Comparison of ENCODE assay signal across 26 mouse cellular contexts in genomic region chr4:131407464-131407863, GRCm38 (mm10).
DNase-seq lines count a peak whose midpoint lies in the region; ATAC-seq and TF ChIP-seq lines count a peak whose summit lies in the region.
"Had no signal": no experiment of that assay in that cellular context is flagged by ENCODE, and none has a peak within 500 bp of the region (broad histone marks: within the 10 kb centered on the region; RNA-seq: fewer than 3 reads in every experiment).

No protein-coding gene starts in this region.

- peaks cover 7% of the 10 kb centered on the region; the same call in 1 of the 2 replicates for H3K27me3 ChIP-seq in forebrain, embryonic 12.5 days
- H3K27me3 ChIP-seq in forebrain, postnatal 0 days (ENCODE audit: insufficient read depth, low read length): no peaks in the 10 kb centered on the region
- H3K27me3 ChIP-seq in limb, embryonic 12.5 days: peaks cover 69% of the 10 kb centered on the region
- peaks cover 88% of the 10 kb centered on the region for H3K27me3 ChIP-seq in limb, embryonic 10.5 days (ENCODE audit: low read depth, poor library complexity, severe bottlenecking)
- H3K27me3 ChIP-seq in embryonic facial prominence, embryonic 15.5 days: no peaks in the 10 kb centered on the region
- peaks cover 11% of the 10 kb centered on the region; the same call in 1 of the 2 replicates for H3K27me3 ChIP-seq in limb, embryonic 15.5 days
- H3K27me3 ChIP-seq: forebrain, embryonic 13.5 days; intestine, embryonic 15.5 days had no signal

- H3K4me1 ChIP-seq in forebrain, embryonic 12.5 days: peaks cover 25% of the 10 kb centered on the region
- H3K4me1 ChIP-seq in forebrain, postnatal 0 days (ENCODE audit: insufficient read depth): peaks cover 11% of the 10 kb centered on the region; the same call in 1 of the 2 replicates
- H3K4me1 ChIP-seq in limb, embryonic 12.5 days (replicated peaks): peaks cover 30% of the 10 kb centered on the region
- H3K4me1 ChIP-seq in limb, embryonic 10.5 days: peaks cover 41% of the 10 kb centered on the region
- peaks cover 23% of the 10 kb centered on the region; the same call in 1 of the 2 replicates for H3K4me1 ChIP-seq in embryonic facial prominence, embryonic 15.5 days
- peaks cover 17% of the 10 kb centered on the region for H3K4me1 ChIP-seq in limb, embryonic 15.5 days
- H3K4me1 ChIP-seq: heart, embryonic 13.5 days; intestine, embryonic 15.5 days had no signal

- H3K9me3 ChIP-seq in forebrain, embryonic 12.5 days: no peaks in the 10 kb centered on the region
- no peaks in the 10 kb centered on the region for H3K9me3 ChIP-seq in forebrain, postnatal 0 days (ENCODE audit: low read length)
- peaks cover 2% of the 10 kb centered on the region; the same call in 1 of the 2 replicates for H3K9me3 ChIP-seq in limb, embryonic 12.5 days
- no peaks in the 10 kb centered on the region for H3K9me3 ChIP-seq in limb, embryonic 10.5 days (replicated peaks)
- no peaks in the 10 kb centered on the region for H3K9me3 ChIP-seq in embryonic facial prominence, embryonic 15.5 days (replicated peaks)
- H3K9me3 ChIP-seq in limb, embryonic 15.5 days: no peaks in the 10 kb centered on the region
- H3K9me3 ChIP-seq: embryonic facial prominence, embryonic 13.5 days; forebrain, embryonic 13.5 days; heart, embryonic 10.5 days; heart, embryonic 13.5 days; hindbrain, embryonic 13.5 days; intestine, embryonic 15.5 days had no signal

- H3K9ac ChIP-seq in forebrain, embryonic 12.5 days: 0 out of 2 replicates have a peak overlapping the region, but pooled peaks have one; percentile 2
- no peak overlapping the region for H3K9ac ChIP-seq in forebrain, postnatal 0 days
- 0 out of 2 replicates have a peak overlapping the region, but pooled peaks have one; percentile 34 for H3K9ac ChIP-seq in limb, embryonic 12.5 days (replicated peaks)
- no peak overlapping the region for H3K9ac ChIP-seq in embryonic facial prominence, embryonic 15.5 days
- no peak overlapping the region for H3K9ac ChIP-seq in limb, embryonic 15.5 days
- H3K9ac ChIP-seq: embryonic facial prominence, embryonic 13.5 days; forebrain, embryonic 13.5 days; heart, embryonic 13.5 days; hindbrain, embryonic 13.5 days; intestine, embryonic 15.5 days had no signal

- DNase-seq in forebrain, postnatal 0 days: no peak
- no peak for DNase-seq in limb, embryonic 10.5 days (ENCODE audit: low spot score)
- DNase-seq in spleen, adult 18-20 months: no peak
- DNase-seq in lung, postnatal 36 days: no peak
- DNase-seq: adrenal gland, adult 2 months; adrenal gland, postnatal 14 days; B cell, adult 2 months; cerebellum, adult 11 months; cerebellum, adult 2 months; cerebellum, adult 9-11 months; cerebellum, postnatal 25 days; gastrocnemius, postnatal 25 days; heart, adult 2 months; heart, postnatal 14 days; heart, postnatal 4 days had no signal

- 0 out of 2 replicates have a peak overlapping the region, but pooled peaks have one; percentile 22 for H3K27ac ChIP-seq in forebrain, embryonic 12.5 days
- no peak overlapping the region for H3K27ac ChIP-seq in forebrain, postnatal 0 days (ENCODE audit: low read depth, low read length)
- no peak overlapping the region for H3K27ac ChIP-seq in limb, embryonic 12.5 days
- H3K27ac ChIP-seq in limb, embryonic 10.5 days: no peak overlapping the region
- 0 out of 2 replicates have a peak overlapping the region, but pooled peaks have one; percentile 17 for H3K27ac ChIP-seq in embryonic facial prominence, embryonic 15.5 days (replicated peaks)
- no peak overlapping the region; the same call in 1 of the 2 replicates for H3K27ac ChIP-seq in limb, embryonic 15.5 days
- H3K27ac ChIP-seq: embryonic facial prominence, embryonic 13.5 days; forebrain, embryonic 13.5 days; heart, adult 2 months; heart, embryonic 10.5 days; heart, embryonic 13.5 days; hindbrain, embryonic 13.5 days; intestine, embryonic 15.5 days had no signal

- TF ChIP-seq CTCF in forebrain, postnatal 0 days (IDR thresholded peaks at IDR 0.05; ENCODE audit: low read depth): no peak

- no peak overlapping the region for H3K4me3 ChIP-seq in forebrain, embryonic 12.5 days (replicated peaks)
- no peak overlapping the region for H3K4me3 ChIP-seq in forebrain, postnatal 0 days (ENCODE audit: low read depth, low read length)
- no peak overlapping the region for H3K4me3 ChIP-seq in limb, embryonic 12.5 days (replicated peaks)
- H3K4me3 ChIP-seq in limb, embryonic 10.5 days: no peak overlapping the region
- no peak overlapping the region for H3K4me3 ChIP-seq in embryonic facial prominence, embryonic 15.5 days (replicated peaks)
- no peak overlapping the region for H3K4me3 ChIP-seq in limb, embryonic 15.5 days
- H3K4me3 ChIP-seq: embryonic facial prominence, embryonic 13.5 days; forebrain, embryonic 13.5 days; heart, adult 2 months; heart, embryonic 10.5 days; heart, embryonic 13.5 days; hindbrain, embryonic 13.5 days; intestine, embryonic 15.5 days had no signal

- H3K4me2 ChIP-seq in forebrain, embryonic 12.5 days: no peak overlapping the region
- H3K4me2 ChIP-seq in forebrain, postnatal 0 days (ENCODE audit: low read depth): no peak overlapping the region
- H3K4me2 ChIP-seq in limb, embryonic 12.5 days: no peak overlapping the region
- H3K4me2 ChIP-seq in embryonic facial prominence, embryonic 15.5 days (replicated peaks): no peak overlapping the region
- H3K4me2 ChIP-seq in limb, embryonic 15.5 days: no peak overlapping the region
- H3K4me2 ChIP-seq: embryonic facial prominence, embryonic 13.5 days; forebrain, embryonic 13.5 days; heart, embryonic 13.5 days; hindbrain, embryonic 13.5 days; intestine, embryonic 15.5 days had no signal

- WGBS in forebrain, embryonic 12.5 days: 60% methylated on average over 3 of the region's 3 CpGs
- WGBS in forebrain, postnatal 0 days: 48% methylated on average over 3 of the region's 3 CpGs
- WGBS in limb, embryonic 12.5 days: 14% methylated on average over 3 of the region's 3 CpGs
- WGBS in limb, embryonic 10.5 days: 22% methylated on average over 3 of the region's 3 CpGs
- WGBS in embryonic facial prominence, embryonic 15.5 days: 33% methylated on average over 3 of the region's 3 CpGs
- WGBS in limb, embryonic 15.5 days: 6% methylated on average over 3 of the region's 3 CpGs

- ATAC-seq in forebrain, embryonic 12.5 days (ENCODE audit: low FRiP score): no peak
- ATAC-seq in forebrain, postnatal 0 days: no peak
- ATAC-seq in limb, embryonic 12.5 days (ENCODE audit: insufficient number of reproducible peaks, insufficient read depth, low FRiP score, low TSS enrichment, low read depth): no peak
- no peak for ATAC-seq in embryonic facial prominence, embryonic 15.5 days (ENCODE audit: insufficient number of reproducible peaks, low FRiP score, low TSS enrichment, low read depth)
- 0 out of 2 replicates have a peak, but pooled peaks have one; percentile 47 for ATAC-seq in limb, embryonic 15.5 days (ENCODE audit: insufficient number of reproducible peaks, low FRiP score, low TSS enrichment, low read depth)
- ATAC-seq: forebrain, embryonic 13.5 days; hindbrain, embryonic 16.5 days; intestine, embryonic 15.5 days had no signal

- no peaks in the 10 kb centered on the region for H3K36me3 ChIP-seq in forebrain, embryonic 12.5 days (replicated peaks)
- H3K36me3 ChIP-seq in forebrain, postnatal 0 days (ENCODE audit: insufficient read depth): no peaks in the 10 kb centered on the region
- H3K36me3 ChIP-seq in limb, embryonic 12.5 days: no peaks in the 10 kb centered on the region
- no peaks in the 10 kb centered on the region for H3K36me3 ChIP-seq in limb, embryonic 10.5 days
- no peaks in the 10 kb centered on the region for H3K36me3 ChIP-seq in embryonic facial prominence, embryonic 15.5 days
- no peaks in the 10 kb centered on the region for H3K36me3 ChIP-seq in limb, embryonic 15.5 days
- H3K36me3 ChIP-seq: embryonic facial prominence, embryonic 13.5 days; heart, embryonic 10.5 days; heart, embryonic 13.5 days; hindbrain, embryonic 13.5 days; intestine, embryonic 15.5 days had no signal

Comparison
In these comparisons a context has a peak if more than half of its experiments do, and no peak if none do; other contexts are left out.
1. H3K27ac ChIP-seq: peak in forebrain, embryonic 12.5 days (single experiment) and embryonic facial prominence, embryonic 15.5 days (single experiment); none in forebrain, postnatal 0 days (single experiment), limb, embryonic 12.5 days (single experiment), limb, embryonic 10.5 days (single experiment) and limb, embryonic 15.5 days (single experiment).
2. H3K9ac ChIP-seq: peak in forebrain, embryonic 12.5 days (single experiment) and limb, embryonic 12.5 days (single experiment); none in forebrain, postnatal 0 days (single experiment), embryonic facial prominence, embryonic 15.5 days (single experiment) and limb, embryonic 15.5 days (single experiment).